Mouse (Mus musculus): Measurements from ENCODE around the gene Sf3a3. TPM values are rescaled to one million over a fixed set of nuclear protein-coding genes. Genes with fewer than 3 reads are reported as not detected.
"Not testable (repeated sequence)": the region's sequence is repeated elsewhere in the genome, so short reads cannot be mapped to it uniquely, and the experiment has no call there.

The Sf3a3 gene
- polyA plus RNA-seq, 1 experiment from 2014 or later, result 125 TPM

DNA sequence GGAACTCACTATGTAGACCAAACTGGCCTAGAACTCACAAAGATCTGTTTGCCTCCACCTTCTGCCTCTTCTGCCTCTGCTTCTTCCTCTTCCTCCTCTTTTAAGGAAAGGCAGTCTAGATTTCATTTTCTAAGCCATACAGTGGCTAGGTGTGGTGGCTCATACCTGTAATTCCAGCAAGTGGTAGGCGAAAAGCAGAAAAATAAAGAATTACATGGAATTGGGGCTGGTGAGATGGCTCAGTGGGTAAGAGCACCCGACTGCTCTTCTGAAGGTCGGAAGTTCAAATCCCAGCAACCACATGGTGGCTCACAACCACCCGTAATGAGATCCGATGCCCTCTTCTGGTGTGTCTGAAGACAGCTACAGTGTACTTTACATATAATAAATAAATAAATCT is 726 bp upstream of the Sf3a3 start:
- not testable (repeated sequence) for H3K27me3 ChIP-seq (replicated peaks; ENCODE audit: control insufficient read depth, insufficient read depth, low read length); H3K36me3 ChIP-seq (ENCODE audit: control insufficient read depth, insufficient read depth, low read length); H3K27ac ChIP-seq (ENCODE audit: low read length); H3K9me3 ChIP-seq (ENCODE audit: control insufficient read depth, low read length); H3K4me2 ChIP-seq (ENCODE audit: low read depth, low read length); H3K9ac ChIP-seq (ENCODE audit: low read depth, low read length); ATAC-seq; H3K4me3 ChIP-seq (ENCODE audit: low read length)
- WGBS, result 71% methylated on average over 5 of the region's 5 CpGs
- peaks cover 26% of the 10 kb centered on the region for H3K4me1 ChIP-seq (ENCODE audit: control insufficient read depth, insufficient read depth, low read length)

GRCm38 (mm10) chr4:124719101-124719500 is 4.5 kb downstream of the Sf3a3 start:
- Histone ChIP-seq H3K27ac (ENCODE audit: low read length) (no peak overlapping the region), H3K27me3 (replicated peaks; ENCODE audit: control insufficient read depth, insufficient read depth, low read length) (no peaks in the 10 kb centered on the region), H3K36me3 (ENCODE audit: control insufficient read depth, insufficient read depth, low read length) (peaks cover 22% of the 10 kb centered on the region), H3K4me2 (ENCODE audit: low read depth, low read length) (no peak overlapping the region), H3K9ac (ENCODE audit: low read depth, low read length) (no peak overlapping the region), H3K4me1 (ENCODE audit: control insufficient read depth, insufficient read depth, low read length) (peaks cover 14% of the 10 kb centered on the region), H3K4me3 (ENCODE audit: low read length) (no peak overlapping the region), H3K9me3 (ENCODE audit: control insufficient read depth, low read length) (no peaks in the 10 kb centered on the region)
- no peak for ATAC-seq
- WGBS, result 97% methylated on average over 4 of the region's 4 CpGs

DNA sequence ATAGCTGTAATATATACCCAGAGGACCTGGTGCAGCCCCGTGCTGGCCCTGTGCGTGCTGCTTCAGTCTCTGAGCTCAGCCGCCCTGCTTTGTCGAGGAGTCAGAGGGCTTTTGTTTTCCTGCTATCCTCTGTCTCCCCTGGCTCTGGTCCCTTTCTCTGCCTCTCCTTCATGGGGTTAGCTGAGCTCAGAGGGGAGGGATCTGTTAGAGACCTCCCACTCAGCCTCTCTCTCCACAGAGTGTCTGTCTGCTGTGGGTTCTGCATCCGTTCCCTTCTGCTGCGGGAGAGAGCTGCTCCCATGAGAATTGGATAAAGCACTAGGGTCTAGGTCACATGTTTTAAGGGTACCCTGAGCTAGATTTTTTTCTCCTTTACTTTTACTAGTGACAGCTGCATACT is 11.5 kb downstream of the Sf3a3 start:
- ATAC-seq, result no peak

DNA sequence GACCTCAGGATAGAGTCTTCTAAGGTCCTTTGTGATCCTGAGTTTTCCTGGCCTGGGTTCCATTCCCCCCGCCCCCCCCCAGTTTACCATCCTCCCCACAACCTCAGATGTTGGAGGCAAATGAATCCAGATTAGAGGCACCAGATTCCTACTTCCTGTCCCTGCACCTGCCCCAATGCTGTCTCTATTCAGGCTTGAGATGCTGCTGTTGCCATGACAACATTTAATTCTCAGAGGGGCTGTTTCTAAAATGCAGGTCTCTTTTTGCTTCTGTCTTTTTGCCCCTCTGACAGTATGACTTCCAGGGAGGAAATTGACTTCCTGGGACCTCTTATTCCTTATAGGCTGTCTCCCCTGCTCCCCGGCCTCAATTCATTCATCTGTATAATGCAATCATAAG is 22.4 kb downstream of the Sf3a3 start:
- no peaks in the 10 kb centered on the region for H3K27me3 ChIP-seq (replicated peaks; ENCODE audit: control insufficient read depth, insufficient read depth, low read length)
- H3K36me3 ChIP-seq (ENCODE audit: control insufficient read depth, insufficient read depth, low read length), result peaks cover 4% of the 10 kb centered on the region
- no peak overlapping the region for H3K4me3 ChIP-seq (ENCODE audit: low read length)
- no peak overlapping the region for H3K4me2 ChIP-seq (ENCODE audit: low read depth, low read length)
- no peak overlapping the region for H3K27ac ChIP-seq (ENCODE audit: low read length)
- no peaks in the 10 kb centered on the region for H3K9me3 ChIP-seq (ENCODE audit: control insufficient read depth, low read length)
- no peak for ATAC-seq
- H3K9ac ChIP-seq (ENCODE audit: low read depth, low read length), result no peak overlapping the region
- WGBS, result 74% methylated on average over 2 of the region's 2 CpGs
- H3K4me1 ChIP-seq (ENCODE audit: control insufficient read depth, insufficient read depth, low read length), result no peaks in the 10 kb centered on the region

More for the DNA sequence above, 11.5 kb downstream of the Sf3a3 start:
- no peaks in the 10 kb centered on the region for H3K4me1 ChIP-seq (ENCODE audit: control insufficient read depth, insufficient read depth, low read length)
- 87% methylated on average over 6 of the region's 6 CpGs for WGBS
- peaks cover 31% of the 10 kb centered on the region for H3K36me3 ChIP-seq (ENCODE audit: control insufficient read depth, insufficient read depth, low read length)
- no peak overlapping the region for H3K27ac ChIP-seq (ENCODE audit: low read length)
- no peak overlapping the region for H3K9ac ChIP-seq (ENCODE audit: low read depth, low read length)
- no peak overlapping the region for H3K4me2 ChIP-seq (ENCODE audit: low read depth, low read length)
- H3K27me3 ChIP-seq (replicated peaks; ENCODE audit: control insufficient read depth, insufficient read depth, low read length), result no peaks in the 10 kb centered on the region
- no peaks in the 10 kb centered on the region for H3K9me3 ChIP-seq (ENCODE audit: control insufficient read depth, low read length)
- H3K4me3 ChIP-seq (ENCODE audit: low read length), result no peak overlapping the region

- no peak for ATAC-seq
- no peaks in the 10 kb centered on the region for H3K9me3 ChIP-seq (ENCODE audit: control insufficient read depth, low read length)
- H3K4me3 ChIP-seq (ENCODE audit: low read length), result no peak overlapping the region
- no peak overlapping the region for H3K27ac ChIP-seq (ENCODE audit: low read length)
- peaks cover 3% of the 10 kb centered on the region; the same call in 1 of the 2 replicates for H3K4me1 ChIP-seq (ENCODE audit: control insufficient read depth, insufficient read depth, low read length)
- H3K4me2 ChIP-seq (ENCODE audit: low read depth, low read length), result no peak overlapping the region
- no peaks in the 10 kb centered on the region for H3K27me3 ChIP-seq (replicated peaks; ENCODE audit: control insufficient read depth, insufficient read depth, low read length)
- 77% methylated on average over 5 of the region's 5 CpGs for WGBS
- no peak overlapping the region for H3K9ac ChIP-seq (ENCODE audit: low read depth, low read length)
- peaks cover 3% of the 10 kb centered on the region; the same call in 1 of the 2 replicates for H3K36me3 ChIP-seq (ENCODE audit: control insufficient read depth, insufficient read depth, low read length)
Measured at GRCm38 (mm10) chr4:124737486-124737885, 22.9 kb downstream of the Sf3a3 start.

GRCm38 (mm10) chr4:124738013-124738412 is 23.4 kb downstream of the Sf3a3 start:
- ATAC-seq, result no peak
- H3K27ac ChIP-seq (ENCODE audit: low read length), result no peak overlapping the region
- 49% methylated on average over 4 of the region's 4 CpGs for WGBS

DNA sequence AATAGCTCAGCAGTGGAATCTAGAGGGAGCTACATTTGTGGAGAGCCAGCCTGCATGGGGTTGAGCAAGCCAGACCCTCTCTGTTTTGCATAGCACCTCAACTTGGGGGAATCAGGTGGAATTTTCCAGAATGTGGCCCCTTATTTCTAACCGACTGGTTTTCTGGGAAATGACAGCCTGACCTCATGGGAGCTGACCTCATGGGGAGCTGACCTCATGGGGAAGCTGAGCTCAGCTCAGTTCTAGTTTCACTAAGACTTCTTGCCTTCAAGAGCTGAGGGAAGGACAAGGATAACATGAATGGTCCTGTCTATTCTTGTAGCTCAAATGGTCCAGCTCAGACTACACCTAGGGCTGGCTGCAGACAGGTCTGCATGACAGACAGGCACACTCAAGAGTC is 24.2 kb downstream of the Sf3a3 start:
- Histone ChIP-seq H3K9ac (ENCODE audit: low read depth, low read length) (no peak overlapping the region), H3K27ac (ENCODE audit: low read length) (no peak overlapping the region), H3K4me3 (ENCODE audit: low read length) (no peak overlapping the region), H3K27me3 (replicated peaks; ENCODE audit: control insufficient read depth, insufficient read depth, low read length) (no peaks in the 10 kb centered on the region), H3K9me3 (ENCODE audit: control insufficient read depth, low read length) (no peaks in the 10 kb centered on the region), H3K36me3 (ENCODE audit: control insufficient read depth, insufficient read depth, low read length) (peaks cover under 1% of the 10 kb centered on the region; the same call in 1 of the 2 replicates), H3K4me2 (ENCODE audit: low read depth, low read length) (no peak overlapping the region), H3K4me1 (ENCODE audit: control insufficient read depth, insufficient read depth, low read length) (peaks cover 3% of the 10 kb centered on the region; the same call in 1 of the 2 replicates)
- ATAC-seq, result no peak
- 44% methylated on average over 1 of the region's 1 CpGs for WGBS

More at GRCm38 (mm10) chr4:124738013-124738412, 23.4 kb downstream of the Sf3a3 start:
- H3K27me3 ChIP-seq (replicated peaks; ENCODE audit: control insufficient read depth, insufficient read depth, low read length), result no peaks in the 10 kb centered on the region
- no peak overlapping the region for H3K4me3 ChIP-seq (ENCODE audit: low read length)
- H3K4me2 ChIP-seq (ENCODE audit: low read depth, low read length), result no peak overlapping the region
- H3K4me1 ChIP-seq (ENCODE audit: control insufficient read depth, insufficient read depth, low read length), result peaks cover 3% of the 10 kb centered on the region; the same call in 1 of the 2 replicates
- H3K9me3 ChIP-seq (ENCODE audit: control insufficient read depth, low read length), result no peaks in the 10 kb centered on the region
- H3K36me3 ChIP-seq (ENCODE audit: control insufficient read depth, insufficient read depth, low read length), result peaks cover 3% of the 10 kb centered on the region; the same call in 1 of the 2 replicates
- no peak overlapping the region for H3K9ac ChIP-seq (ENCODE audit: low read depth, low read length)

DNA sequence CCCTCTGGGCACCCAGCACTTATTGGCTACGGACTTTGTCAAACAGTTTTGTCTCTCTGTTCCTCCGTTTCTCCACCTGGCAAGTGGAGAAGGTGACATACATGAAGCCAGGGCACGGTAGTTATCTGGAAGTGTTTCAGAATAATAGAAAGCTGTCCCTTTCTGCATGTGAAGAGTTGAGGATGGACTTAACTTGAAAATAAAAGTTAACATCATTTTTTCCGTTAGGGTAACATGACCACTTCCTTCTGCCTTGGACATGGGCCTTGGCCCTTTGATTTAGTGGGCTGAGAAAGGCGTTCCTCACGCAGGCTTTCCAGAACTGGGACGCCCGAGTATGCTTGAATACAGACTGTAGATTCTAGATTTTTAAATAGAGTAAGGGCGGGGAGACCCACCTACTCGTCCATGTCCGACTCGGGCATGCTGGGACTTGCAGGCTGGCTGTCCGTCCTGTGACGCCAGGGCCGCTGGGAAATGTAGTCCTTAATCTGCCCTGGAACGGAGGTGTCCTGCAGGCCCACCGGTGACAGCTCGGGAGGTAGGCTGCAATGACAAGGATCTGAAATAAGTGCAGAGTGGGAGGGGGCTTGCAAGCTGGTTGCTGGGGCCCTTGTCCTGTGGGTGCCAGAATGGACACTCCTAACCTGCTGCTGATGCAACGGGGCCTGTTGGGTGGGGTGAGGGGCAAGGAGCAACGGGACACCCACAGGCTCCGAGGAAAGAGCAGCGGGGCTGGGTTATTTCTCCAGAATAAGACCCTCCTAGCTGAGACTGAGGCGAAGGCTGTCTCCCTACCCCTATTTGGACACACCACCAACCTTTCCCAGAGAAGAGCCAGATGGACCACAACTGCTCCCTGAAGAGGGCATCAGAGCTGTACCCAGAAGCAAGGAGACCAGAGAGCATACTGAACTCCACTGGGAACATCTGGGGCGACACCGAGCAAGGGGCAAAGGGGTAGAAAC is 27.1 kb downstream of the Sf3a3 start, which contains the start of gene Inpp5b:
Inpp5b (plus strand) TSS at position 475 of the 968 bp plus-strand sequence.
- ATAC-seq, result peak; percentile 92

GRCm38 (mm10) chr4:124742839-124743238 is 28.3 kb downstream of the Sf3a3 start:
- Histone ChIP-seq H3K36me3 (ENCODE audit: control insufficient read depth, insufficient read depth, low read length) (no peaks in the 10 kb centered on the region), H3K9ac (ENCODE audit: low read depth, low read length) (no peak overlapping the region), H3K4me3 (ENCODE audit: low read length) (no peak overlapping the region), H3K9me3 (ENCODE audit: control insufficient read depth, low read length) (no peaks in the 10 kb centered on the region), H3K27ac (ENCODE audit: low read length) (no peak overlapping the region), H3K4me2 (ENCODE audit: low read depth, low read length) (no peak overlapping the region), H3K4me1 (ENCODE audit: control insufficient read depth, insufficient read depth, low read length) (peaks cover 3% of the 10 kb centered on the region; the same call in 1 of the 2 replicates), H3K27me3 (replicated peaks; ENCODE audit: control insufficient read depth, insufficient read depth, low read length) (no peaks in the 10 kb centered on the region)
- ATAC-seq, result no peak
- 85% methylated on average over 11 of the region's 11 CpGs for WGBS

More for the DNA sequence above, 27.1 kb downstream of the Sf3a3 start, which contains the start of gene Inpp5b:
- H3K4me3 ChIP-seq (ENCODE audit: low read length), result peak within 1 kb of the TSS; percentile 66
- H3K27ac ChIP-seq (ENCODE audit: low read length), result no peak within 1 kb of the TSS
- no peaks in the 10 kb centered on the region for H3K27me3 ChIP-seq (replicated peaks; ENCODE audit: control insufficient read depth, insufficient read depth, low read length)
- no peaks in the 10 kb centered on the region for H3K36me3 ChIP-seq (ENCODE audit: control insufficient read depth, insufficient read depth, low read length)
- 13% methylated on average over 25 of the region's 25 CpGs for WGBS
- H3K4me2 ChIP-seq (ENCODE audit: low read depth, low read length), result peak within 1 kb of the TSS; percentile 62
- H3K9me3 ChIP-seq (ENCODE audit: control insufficient read depth, low read length), result no peaks in the 10 kb centered on the region
- H3K4me1 ChIP-seq (ENCODE audit: control insufficient read depth, insufficient read depth, low read length), result peaks cover 3% of the 10 kb centered on the region; the same call in 1 of the 2 replicates
- peak within 1 kb of the TSS; percentile 72 for H3K9ac ChIP-seq (ENCODE audit: low read depth, low read length)
